Mouse (Mus musculus) myocyte (in vitro differentiated cells): Measurements from ENCODE around the gene Atp2b2. TPM values are rescaled to one million over a fixed set of nuclear protein-coding genes. Genes with fewer than 3 reads are reported as not detected.

ENCODE experiments used
- H3K27me3 ChIP-seq: one replicate; pipeline ENCODE4 v1.6.1; 2011; ENCODE audit not compliant: control insufficient read depth, insufficient read depth, insufficient read length
- H3K36me3 ChIP-seq: one replicate; pipeline ENCODE4 v1.6.1; 2011; ENCODE audit not compliant: control insufficient read depth, insufficient read depth
- H3K4me2 ChIP-seq: one replicate; pipeline ENCODE4 v1.6.1; 2011; ENCODE audit warnings: low read depth, control low read depth
- H3K4me3 ChIP-seq: one replicate; pipeline ENCODE4 v1.5.1; 2011; ENCODE audit warnings: mild to moderate bottlenecking, control low read depth, moderate library complexity
- H3K79me2 ChIP-seq: one replicate; pipeline ENCODE4 v1.6.1; 2011; ENCODE audit not compliant: control insufficient read depth, insufficient read depth
- H3ac ChIP-seq: one replicate; pipeline ENCODE4 v1.6.1; 2011; ENCODE audit not compliant: control insufficient read depth, insufficient read length
- CEBPB ChIP-seq: IDR thresholded peaks from 2 replicates; pipeline ENCODE4 v1.6.1; 2011; ENCODE audit warnings: mild to moderate bottlenecking, moderate library complexity; ENCODE audit not compliant: poor library complexity, insufficient read depth, severe bottlenecking
- E2F4 ChIP-seq: IDR thresholded peaks from one replicate; pipeline ENCODE4 v1.6.1; 2011; ENCODE audit warnings: mild to moderate bottlenecking, control low read depth, moderate library complexity; ENCODE audit not compliant: insufficient read depth
- MAX ChIP-seq: IDR thresholded peaks from one replicate; pipeline ENCODE4 v1.6.1; 2011; ENCODE audit warnings: low read depth, mild to moderate bottlenecking, control low read depth
- MYOD1 ChIP-seq, 3 experiments: IDR thresholded peaks; one replicate each; pipeline ENCODE4 v1.6.1; 2011; ENCODE audit warnings: control low read depth in 2 of 3, low read depth in 2 of 3, mild to moderate bottlenecking in 2 of 3, moderate library complexity in 1 of 3; ENCODE audit not compliant: insufficient read length in 2 of 3, control insufficient read depth in 1 of 3
- MYOG ChIP-seq, 3 experiments: IDR thresholded peaks; one replicate each; pipeline ENCODE4 v1.6.1; 2011; ENCODE audit warnings: control low read depth in 2 of 3, low read depth in 2 of 3, mild to moderate bottlenecking in 2 of 3; ENCODE audit not compliant: insufficient read length in 2 of 3, control insufficient read depth in 1 of 3, insufficient read depth in 1 of 3
- POLR2A ChIP-seq: IDR thresholded peaks from one replicate; pipeline ENCODE4 v1.6.1; 2011; ENCODE audit warnings: low read depth, mild to moderate bottlenecking, control low read depth, moderate library complexity; ENCODE audit not compliant: insufficient read length
- POLR2AphosphoS2 ChIP-seq: IDR thresholded peaks from one replicate; pipeline ENCODE4 v1.6.1; 2011; ENCODE audit warnings: low read depth, control low read depth; ENCODE audit not compliant: insufficient read length
- REST ChIP-seq: IDR thresholded peaks from one replicate; pipeline ENCODE4 v1.6.1; 2011; ENCODE audit warnings: mild to moderate bottlenecking, control low read depth, moderate library complexity; ENCODE audit not compliant: insufficient read depth, insufficient read length
- SRF ChIP-seq: IDR thresholded peaks from one replicate; pipeline ENCODE4 v1.6.1; 2011; ENCODE audit warnings: low read depth; ENCODE audit not compliant: control insufficient read depth, insufficient read length
- TCF12 ChIP-seq: IDR thresholded peaks from one replicate; pipeline ENCODE4 v1.6.1; 2011; ENCODE audit warnings: mild to moderate bottlenecking, control low read depth; ENCODE audit not compliant: poor library complexity, insufficient read depth, severe bottlenecking
- TCF3 ChIP-seq: IDR thresholded peaks from one replicate; pipeline ENCODE4 v1.6.1; 2011; ENCODE audit warnings: low read depth, control low read depth; ENCODE audit not compliant: insufficient read length
- USF1 ChIP-seq: IDR thresholded peaks from one replicate; pipeline ENCODE4 v1.6.1; 2011; ENCODE audit warnings: low read depth, mild to moderate bottlenecking, control low read depth, moderate library complexity
- polyA plus RNA-seq: library from polyadenylated mRNA; unstranded; fragments of >200 nt; fragmentation: generic; extraction: Trizol; gene quantifications from one replicate; pipeline ENCODE4 v1.2.1, GENCODE M21; 2012; ENCODE audit warnings: missing spikeins

Gene Atp2b2
- polyA plus RNA-seq, 1 experiment, result not detected

DNA sequence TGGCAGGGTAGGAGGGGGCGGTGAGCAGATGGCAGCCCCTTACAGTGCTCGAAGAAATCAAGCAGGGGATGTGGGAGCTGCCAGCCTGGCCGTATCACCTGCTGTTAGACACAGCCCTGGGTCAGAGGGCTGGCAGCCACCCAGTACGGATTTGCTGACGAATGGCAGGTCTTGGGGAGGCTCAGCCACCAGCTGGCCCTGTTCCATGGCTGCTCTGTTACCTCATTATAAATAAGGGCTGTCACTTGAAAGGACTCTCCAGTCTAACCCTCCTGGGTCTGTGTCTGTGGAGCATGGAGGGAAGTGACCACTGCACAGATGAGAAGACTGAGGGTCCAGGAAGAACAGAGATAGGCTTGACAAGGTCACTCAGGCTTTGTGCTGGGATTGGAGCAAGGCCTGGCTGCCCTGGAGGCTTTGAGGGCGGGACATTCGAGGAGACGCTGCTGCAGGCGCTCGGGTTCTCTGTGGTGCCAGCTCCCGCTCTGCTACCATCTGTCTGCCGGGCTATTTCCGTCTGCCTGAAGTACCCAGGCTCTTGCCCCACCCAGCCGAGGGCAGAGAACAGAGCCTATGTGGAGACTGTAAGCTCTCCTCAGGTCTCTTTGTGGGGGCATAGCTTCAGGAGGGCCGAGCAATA, 181.6 kb downstream of the Atp2b2 start:
- H3K4me2 ChIP-seq, result no peak overlapping the region
- H3K79me2 ChIP-seq, result no peaks in the 10 kb centered on the region
- no peak overlapping the region for H3ac ChIP-seq
- no peak overlapping the region for H3K4me3 ChIP-seq
- TF ChIP-seq MAX (no peak), POLR2AphosphoS2 (no peak), MYOG (IDR thresholded peaks at IDR 0.05; ENCODE audit: control insufficient read depth in 1 of 3, insufficient read depth in 1 of 3, insufficient read length in 2 of 3, low read depth in 2 of 3) (no peak), REST (no peak), TCF12 (no peak), E2F4 (no peak), SRF (no peak), POLR2A (no peak)
- H3K36me3 ChIP-seq, result no peaks in the 10 kb centered on the region
- peaks cover 16% of the 10 kb centered on the region for H3K27me3 ChIP-seq

DNA sequence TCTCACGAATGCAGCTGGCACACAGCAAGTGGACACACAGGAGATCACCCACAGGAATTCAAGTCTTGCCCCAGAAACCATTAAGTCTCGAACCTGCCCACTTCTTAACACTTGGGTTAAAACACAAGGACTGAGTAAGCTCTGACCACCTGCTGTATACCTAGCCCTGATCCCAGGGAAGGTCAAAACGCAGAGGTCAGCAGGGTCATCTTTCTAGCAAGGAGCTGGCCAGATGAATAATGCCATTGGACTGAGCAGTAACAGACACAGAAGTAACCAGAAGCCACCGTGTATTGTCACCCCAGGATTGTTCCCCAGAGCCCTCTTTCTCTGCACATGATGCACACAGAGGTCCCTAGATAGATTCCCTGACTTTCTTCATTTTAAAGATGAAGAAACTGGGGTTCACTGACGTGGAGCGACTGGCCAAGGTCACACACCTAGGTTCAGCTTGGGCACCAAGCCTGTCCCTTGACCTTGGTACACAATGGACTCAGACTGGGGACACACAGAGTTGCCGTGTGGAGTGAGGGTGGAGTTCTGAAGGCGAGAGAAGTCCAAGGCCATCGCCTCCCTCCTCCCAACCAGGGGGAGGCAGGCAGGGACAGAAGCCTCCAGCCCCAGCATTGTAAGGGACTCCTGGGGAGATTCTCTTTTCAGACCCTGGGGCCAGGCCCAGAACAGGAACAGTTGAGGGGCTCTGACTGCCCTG, 182.2 kb downstream of the Atp2b2 start:
- no peak overlapping the region for H3ac ChIP-seq
- H3K4me3 ChIP-seq, result no peak overlapping the region
- no peak overlapping the region for H3K4me2 ChIP-seq
- no peaks in the 10 kb centered on the region for H3K79me2 ChIP-seq
- H3K36me3 ChIP-seq, result no peaks in the 10 kb centered on the region
- TF ChIP-seq POLR2A (no peak), MYOD1 (IDR thresholded peaks at IDR 0.05; ENCODE audit: control insufficient read depth in 1 of 3, insufficient read length in 2 of 3, low read depth in 2 of 3) (no peak), POLR2AphosphoS2 (no peak), TCF3 (no peak), MAX (no peak), TCF12 (no peak), CEBPB (no peak), SRF (no peak), USF1 (no peak), E2F4 (no peak), MYOG (IDR thresholded peaks at IDR 0.05; ENCODE audit: control insufficient read depth in 1 of 3, insufficient read depth in 1 of 3, insufficient read length in 2 of 3, low read depth in 2 of 3) (no peak), REST (no peak)
- H3K27me3 ChIP-seq, result peaks cover 10% of the 10 kb centered on the region

DNA sequence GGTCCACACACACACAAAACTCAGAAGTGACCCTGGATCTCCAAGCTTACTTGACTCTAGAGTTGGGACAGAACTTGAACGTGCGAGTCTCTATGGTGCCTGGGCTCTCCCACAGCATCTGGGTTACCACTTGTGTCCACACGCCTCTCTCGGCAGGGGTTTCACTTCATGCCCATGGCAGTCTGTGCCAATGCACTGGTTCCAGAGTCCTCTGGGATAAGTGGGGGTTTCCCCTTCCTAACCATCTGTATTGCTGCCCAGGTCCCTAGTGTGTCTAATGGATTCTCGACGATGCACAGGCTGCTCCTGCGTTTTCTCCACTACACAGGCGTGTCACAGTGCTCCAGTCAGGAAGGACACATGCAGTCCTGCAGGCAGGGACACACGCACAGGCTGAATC, 184.1 kb downstream of the Atp2b2 start:
- no peak for TF ChIP-seq REST
- TF ChIP-seq E2F4, result no peak
- TF ChIP-seq MYOG (IDR thresholded peaks at IDR 0.05; ENCODE audit: control insufficient read depth in 1 of 3, insufficient read depth in 1 of 3, insufficient read length in 2 of 3, low read depth in 2 of 3), result no peak
- TF ChIP-seq USF1, result no peak
- no peak for TF ChIP-seq MAX
- no peak for TF ChIP-seq TCF12
- no peak for TF ChIP-seq MYOD1 (IDR thresholded peaks at IDR 0.05; ENCODE audit: control insufficient read depth in 1 of 3, insufficient read length in 2 of 3, low read depth in 2 of 3)
- TF ChIP-seq POLR2A, result no peak
- TF ChIP-seq CEBPB, result no peak
- TF ChIP-seq TCF3, result no peak
- no peak for TF ChIP-seq POLR2AphosphoS2
- no peak for TF ChIP-seq SRF
- no peak overlapping the region for H3K4me3 ChIP-seq
- no peak overlapping the region for H3K4me2 ChIP-seq
- H3K79me2 ChIP-seq, result no peaks in the 10 kb centered on the region
- peaks cover 5% of the 10 kb centered on the region for H3K27me3 ChIP-seq
- no peaks in the 10 kb centered on the region for H3K36me3 ChIP-seq
- H3ac ChIP-seq, result no peak overlapping the region

DNA sequence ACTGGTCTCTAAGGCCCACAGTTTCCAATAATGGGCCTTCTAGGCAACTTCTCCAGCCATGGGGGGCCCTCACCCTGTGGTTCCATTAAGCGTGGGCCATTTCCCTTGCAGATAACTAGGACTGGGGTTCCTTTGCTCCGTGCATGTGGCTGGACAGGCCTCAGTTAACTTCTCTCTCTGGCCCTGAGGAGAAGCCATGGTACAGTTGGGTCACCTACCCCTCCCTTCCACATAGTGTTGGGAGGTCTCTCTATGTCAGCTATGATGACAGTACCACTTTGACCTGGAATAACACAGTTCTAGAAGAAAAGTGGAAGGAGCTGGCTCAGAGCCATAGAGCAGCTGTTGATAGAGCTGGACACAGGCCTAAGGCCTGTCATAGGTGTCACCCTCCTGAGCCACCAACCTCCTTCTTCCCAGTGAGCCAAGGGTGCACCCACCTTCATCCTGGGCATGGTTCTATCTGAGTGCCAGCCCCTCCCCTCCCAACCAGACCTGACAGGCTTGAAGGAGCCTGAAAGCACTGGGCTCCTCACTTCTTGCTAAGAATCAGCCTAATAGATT, 185.0 kb downstream of the Atp2b2 start:
- no peak overlapping the region for H3K4me2 ChIP-seq
- H3ac ChIP-seq, result no peak overlapping the region
- no peaks in the 10 kb centered on the region for H3K36me3 ChIP-seq
- TF ChIP-seq POLR2AphosphoS2 (no peak), MAX (no peak), TCF3 (no peak), TCF12 (no peak), REST (no peak), MYOD1 (IDR thresholded peaks at IDR 0.05; ENCODE audit: control insufficient read depth in 1 of 3, insufficient read length in 2 of 3, low read depth in 2 of 3) (no peak), E2F4 (no peak), MYOG (IDR thresholded peaks at IDR 0.05; ENCODE audit: control insufficient read depth in 1 of 3, insufficient read depth in 1 of 3, insufficient read length in 2 of 3, low read depth in 2 of 3) (no peak)
- no peak overlapping the region for H3K4me3 ChIP-seq
- H3K27me3 ChIP-seq, result peaks cover 5% of the 10 kb centered on the region
- no peaks in the 10 kb centered on the region for H3K79me2 ChIP-seq
